Mouse (Mus musculus) gastrocnemius, postnatal 10 days (tissue): Measurements from ENCODE around the gene Maea. TPM values are rescaled to one million over a fixed set of nuclear protein-coding genes. Genes with fewer than 3 reads are reported as not detected.
"Not testable (repeated sequence)": the region's sequence is repeated elsewhere in the genome, so short reads cannot be mapped to it uniquely, and the experiment has no call there.

Experiments used
- DNase-seq: peaks from one replicate; pipeline ENCODE4 v3.0.0; 2021; ENCODE audit warnings: mixed read lengths
- long read RNA-seq, 2 experiments: library from polyadenylated mRNA; stranded (forward); transcript quantifications; one replicate each; pipeline ENCODE4 v2.0.0; 2021
- total RNA-seq, 2 experiments: library from RNA; stranded (reverse); gene quantifications; 2 replicates each; pipeline ENCODE4 v1.2.3; 2021

The Maea gene
- 10 to 100 TPM; 75.7 to 77.0 TPM for total RNA-seq
- long read RNA-seq, experiment 1, transcript Maea-201 (9 exons, 2,193 nt) = major isoform, 179 of 200 reads
- long read RNA-seq, experiment 1, partial matches to known transcripts = 9 of 200 reads
- long read RNA-seq, experiment 1, other reads (novel, unspliced or antisense) = 12 of 200 reads
- long read RNA-seq, experiment 2, transcript Maea-201 (9 exons, 2,193 nt) = major isoform, 156 of 172 reads
- long read RNA-seq, experiment 2, partial matches to known transcripts = 9 of 172 reads
- long read RNA-seq, experiment 2, other reads (novel, unspliced or antisense) = 6 of 172 reads

GRCm38 (mm10) chr5:33335273-33335976 is at the start of gene Maea:
Gene Maea (plus strand): TSS chr5:33335509.
- peak; percentile 92 for DNase-seq

DNA sequence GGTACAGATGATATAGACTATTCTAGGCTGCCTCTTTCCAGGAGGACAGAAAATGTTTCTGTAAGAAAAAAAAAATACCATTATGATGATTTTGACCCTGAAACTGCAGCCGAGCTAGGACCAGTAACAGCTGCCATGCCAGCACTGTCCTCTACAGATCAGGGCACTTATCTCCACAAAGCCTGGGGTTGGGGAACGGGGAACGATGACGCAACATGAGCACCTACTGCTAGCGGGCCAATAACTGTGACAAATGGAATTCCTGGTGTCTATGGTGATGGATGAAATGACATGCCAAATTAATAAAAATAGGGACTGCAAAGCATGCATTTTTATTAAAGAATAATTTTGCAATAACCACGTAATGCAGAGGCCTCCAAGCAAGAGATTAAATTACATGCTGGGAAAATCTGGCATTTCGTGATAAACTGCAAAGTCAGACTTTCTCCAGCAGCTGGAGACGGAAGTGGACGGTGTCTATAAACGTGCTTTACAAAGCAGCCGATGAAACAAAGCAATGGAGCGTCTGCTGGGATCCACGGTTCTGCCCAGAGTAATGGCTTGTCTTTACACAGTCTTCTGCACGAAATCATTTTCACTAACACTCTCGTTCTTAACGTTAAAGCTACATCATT is 41.4 kb upstream of the Maea start:
- DNase-seq = no peak

DNA sequence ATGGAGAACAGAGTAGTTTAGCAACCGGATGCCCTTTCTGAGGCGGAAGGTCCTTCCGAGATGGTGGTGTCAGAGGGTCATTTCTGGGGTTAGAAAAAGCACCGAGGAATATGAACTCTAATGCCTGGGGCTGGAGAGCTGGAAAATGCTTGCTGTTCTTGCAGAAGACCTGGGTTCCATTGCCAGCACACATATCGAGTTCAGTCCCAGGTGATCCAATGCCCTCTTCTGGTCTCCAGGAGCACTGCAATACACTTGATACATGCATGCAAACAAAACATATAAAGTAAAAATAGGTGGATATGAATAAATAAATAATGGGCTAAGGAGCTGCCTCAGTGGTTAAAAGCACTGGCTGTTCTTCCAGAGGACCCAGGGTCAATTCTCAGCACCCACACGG is 38.1 kb upstream of the Maea start:
- DNase-seq = peak; percentile 13

- no peak for DNase-seq
These were observed 33.5 kb upstream of the Maea start for GRCm38 (mm10) chr5:33301801-33302200.

GRCm38 (mm10) chr5:33310704-33311462 is 24.4 kb upstream of the Maea start:
- DNase-seq = no peak

DNA sequence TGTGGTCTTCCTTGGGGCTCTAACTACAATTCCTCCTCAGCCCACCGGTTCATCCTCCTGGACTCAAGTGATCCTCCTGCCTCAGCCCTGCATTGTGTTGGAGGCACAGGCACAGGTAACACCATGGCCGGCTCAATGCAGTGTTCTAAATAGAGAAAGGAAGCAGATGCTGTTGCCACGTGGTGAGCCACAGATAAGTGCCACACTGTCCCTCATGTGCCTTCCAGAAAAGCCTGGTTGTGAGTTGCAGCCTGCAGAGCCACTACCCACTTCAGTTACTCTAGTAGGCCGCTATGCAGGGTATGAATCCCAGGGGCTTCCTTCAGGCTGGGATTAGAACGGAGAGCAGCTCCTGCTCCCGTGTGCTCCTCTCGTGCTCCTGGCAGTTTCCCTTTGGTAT is 23.1 kb upstream of the Maea start:
- DNase-seq = no peak

DNA sequence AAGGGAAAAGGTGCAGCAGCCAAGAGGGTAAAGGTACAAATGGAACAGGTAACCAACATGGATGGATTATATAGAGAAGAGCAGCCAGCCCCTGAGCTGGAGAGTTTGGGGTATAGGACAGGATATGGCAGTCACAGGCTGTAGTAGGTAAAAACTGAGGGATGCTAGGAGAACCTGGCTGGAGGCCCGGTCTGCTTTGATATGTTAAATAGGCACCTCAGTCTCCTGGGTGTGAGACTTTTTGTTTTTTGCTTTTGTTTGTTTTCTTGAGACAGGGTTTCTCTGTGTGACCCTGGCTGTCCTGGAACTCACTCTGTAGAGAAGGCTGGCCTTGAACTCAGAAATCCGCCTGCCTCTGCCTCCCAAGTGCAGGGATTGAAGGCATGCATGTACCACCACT is 10.8 kb upstream of the Maea start:
- no peak for DNase-seq

DNA sequence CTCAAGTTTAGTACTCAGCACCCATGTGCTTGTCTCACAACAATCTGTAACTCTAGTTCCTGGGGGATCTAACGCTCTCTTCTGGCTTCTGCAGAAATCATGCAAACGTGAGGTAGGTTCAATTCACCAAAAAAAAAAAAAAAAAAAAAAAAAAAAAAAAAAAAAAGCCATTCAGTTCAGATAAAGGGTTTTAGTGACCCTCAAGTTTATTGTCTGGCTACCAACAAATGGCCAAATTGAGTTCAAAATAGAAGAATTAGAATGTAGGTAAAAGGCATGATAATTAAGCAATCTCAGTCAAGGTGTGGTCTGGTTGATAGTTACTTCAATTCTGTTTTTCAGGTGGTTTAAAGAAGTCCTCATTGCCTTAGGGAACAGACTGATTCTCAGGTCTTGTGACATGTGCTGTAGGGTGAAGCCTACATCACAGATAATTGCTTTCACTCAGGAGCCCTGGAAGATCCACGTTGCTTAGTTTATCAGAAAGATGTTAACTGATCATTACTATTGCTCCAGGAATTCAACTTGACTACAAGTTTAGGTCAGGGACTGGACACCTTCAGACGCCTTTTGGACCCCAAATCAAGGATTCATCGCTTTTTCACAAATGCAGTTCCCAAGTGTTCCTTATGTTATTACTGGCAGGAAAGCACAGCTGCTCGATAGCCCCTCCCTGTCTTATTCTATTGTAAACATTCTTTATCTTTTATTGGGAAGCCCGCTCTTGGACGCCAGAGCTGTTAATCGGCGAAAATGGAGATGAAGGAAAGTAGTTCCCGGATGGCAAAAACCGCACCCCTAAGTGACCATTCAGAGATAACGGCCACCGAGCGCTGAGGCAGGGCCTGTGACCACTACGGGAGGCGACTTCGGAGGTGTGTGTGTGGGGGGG is 682 bp upstream of the Maea start:
- DNase-seq = no peak

DNA sequence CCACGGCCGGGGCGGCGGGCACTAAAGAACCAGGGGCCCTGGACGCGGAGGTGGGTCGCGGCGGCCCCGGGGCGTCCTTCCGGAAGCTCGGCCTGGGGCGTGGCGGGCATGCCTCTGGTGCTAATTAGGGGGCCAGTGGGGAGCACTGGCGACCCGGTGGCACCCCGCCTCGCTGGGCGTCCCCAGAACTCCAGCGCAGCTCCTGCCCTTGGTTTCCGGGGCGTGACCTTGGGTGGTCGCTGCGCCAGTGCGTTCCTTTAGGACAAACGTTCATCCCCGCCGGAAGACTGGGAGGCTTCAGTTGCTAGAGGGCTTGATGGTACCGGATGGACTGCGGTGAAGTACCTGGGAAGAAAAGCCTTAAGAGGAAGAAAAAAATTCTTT is 660 bp downstream of the Maea start:
- DNase-seq = no peak

- no peak for DNase-seq
These were observed 1.9 kb downstream of the Maea start for GRCm38 (mm10) chr5:33337206-33337605.

GRCm38 (mm10) chr5:33341165-33341564 is 5.9 kb downstream of the Maea start:
- no peak for DNase-seq

DNA sequence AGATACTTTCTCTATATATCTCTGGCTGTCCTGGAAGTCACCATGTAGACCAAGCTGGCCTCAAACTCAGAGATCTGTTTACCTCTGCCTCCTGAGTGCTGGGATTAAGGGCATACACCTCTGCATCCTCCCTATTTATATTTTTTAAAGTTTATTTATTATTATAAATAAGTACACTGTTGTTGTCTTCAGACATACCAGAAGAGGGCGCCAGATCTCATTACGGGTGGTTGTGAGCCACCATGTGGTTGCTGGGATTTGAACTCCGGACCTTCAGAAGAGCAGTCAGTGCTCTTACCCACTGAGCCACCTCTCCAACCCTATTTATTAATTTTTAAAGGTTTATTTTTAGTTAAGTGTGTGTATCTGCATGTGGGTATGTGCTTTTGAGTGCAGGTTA is 6.9 kb downstream of the Maea start:
- not testable (repeated sequence) for DNase-seq

DNA sequence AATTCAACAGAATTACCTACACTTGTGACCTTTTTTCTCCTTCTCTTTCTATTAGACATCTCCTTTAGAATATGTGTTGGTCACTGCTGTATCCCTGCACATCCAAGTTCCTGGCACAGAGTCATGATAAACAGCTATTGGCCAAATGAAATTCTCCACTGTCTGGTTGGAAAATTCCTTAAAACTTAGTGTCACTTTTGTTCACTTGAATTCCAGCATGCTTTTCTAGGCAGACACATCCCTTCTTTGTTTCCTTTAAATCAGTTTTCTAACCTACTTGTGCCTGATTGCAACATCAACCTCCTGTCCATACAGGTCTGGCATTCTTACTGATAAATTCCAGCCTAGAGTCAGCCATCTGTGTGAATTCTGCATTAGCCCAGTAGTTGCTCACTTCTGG is 7.5 kb downstream of the Maea start:
- no peak for DNase-seq

GRCm38 (mm10) chr5:33343571-33343970 is 8.3 kb downstream of the Maea start:
- DNase-seq = no peak

DNA sequence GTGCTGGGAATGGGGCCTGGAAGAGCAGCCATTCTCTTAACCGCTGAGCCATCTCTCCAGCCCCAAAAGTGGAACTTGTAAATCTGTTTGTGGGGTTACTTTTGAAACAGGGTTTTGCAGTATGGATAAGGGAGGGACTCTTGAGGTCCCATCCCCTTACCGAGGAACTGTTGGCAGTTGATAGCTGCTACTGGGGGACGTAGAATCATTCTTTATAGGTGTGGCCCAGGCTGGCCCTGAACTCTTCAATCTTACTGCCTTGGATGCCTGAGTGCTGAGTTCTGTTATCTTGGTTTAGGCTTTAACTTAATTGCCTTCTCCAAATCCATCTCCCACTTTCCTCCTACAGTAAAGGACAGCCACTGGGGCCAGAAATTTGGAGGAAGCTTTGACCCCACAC is 8.8 kb downstream of the Maea start:
- no peak for DNase-seq

DNA sequence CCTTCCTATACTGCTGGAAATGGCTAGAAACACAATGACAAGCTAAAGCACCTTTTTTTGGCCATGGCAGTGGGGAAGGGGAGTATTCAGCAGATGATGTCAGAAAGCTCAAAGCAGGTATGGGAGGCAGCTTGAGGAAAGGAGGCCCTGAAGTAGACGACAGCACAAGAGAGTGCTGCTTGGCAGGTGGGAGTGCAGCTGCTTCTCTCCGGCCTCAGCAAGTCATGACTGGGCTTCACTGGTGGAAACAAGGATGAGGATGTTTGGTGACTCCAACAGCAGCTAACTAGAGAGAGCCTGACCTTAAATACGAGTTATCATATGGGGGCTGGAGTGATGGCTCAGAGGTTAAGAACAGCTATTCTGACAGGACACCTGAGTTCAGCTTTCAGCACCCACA is 12.3 kb downstream of the Maea start:
- DNase-seq = no peak

DNA sequence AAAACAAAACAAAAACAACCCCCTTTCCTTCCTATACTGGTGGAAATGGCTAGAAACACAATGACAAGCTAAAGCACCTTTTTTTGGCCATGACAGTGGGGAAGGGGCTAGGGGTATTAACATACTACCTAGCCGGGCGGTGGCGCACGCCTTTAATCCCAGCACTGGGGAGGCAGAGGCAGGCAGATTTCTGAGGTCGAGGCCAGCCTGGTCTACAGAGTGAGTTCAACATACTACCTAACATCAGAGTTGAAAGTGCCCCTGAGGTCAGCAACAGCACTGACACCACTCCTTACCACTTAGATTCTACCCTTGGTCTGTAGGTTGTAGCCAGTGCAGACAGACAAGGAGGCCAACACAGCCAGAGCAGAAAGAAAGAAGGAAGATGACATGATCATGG is 13.9 kb downstream of the Maea start:
- DNase-seq = no peak

DNA sequence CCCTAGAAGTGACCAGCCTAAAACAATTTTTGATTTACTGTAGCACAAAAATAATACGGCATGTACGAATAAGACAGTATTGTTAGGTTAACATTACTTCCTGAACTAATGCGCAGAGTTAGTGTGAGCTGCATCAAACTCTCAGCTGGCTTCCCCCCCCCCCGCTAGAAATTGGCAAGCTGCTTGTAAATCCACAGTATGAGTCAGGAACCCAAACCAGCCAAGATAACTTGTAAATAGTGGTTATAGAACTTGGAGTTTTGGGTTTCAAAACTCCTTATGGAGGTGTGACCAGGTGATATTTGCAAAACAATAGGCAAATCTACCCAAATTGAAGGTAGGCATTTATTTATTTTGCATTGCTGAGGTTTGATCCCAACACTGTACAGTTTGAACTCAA is 14.4 kb downstream of the Maea start:
- no peak for DNase-seq

- no peak for DNase-seq
These were observed 16.4 kb downstream of the Maea start for GRCm38 (mm10) chr5:33351556-33352272.

GRCm38 (mm10) chr5:33352273-33352645 is 16.9 kb downstream of the Maea start:
- no peak for DNase-seq

DNA sequence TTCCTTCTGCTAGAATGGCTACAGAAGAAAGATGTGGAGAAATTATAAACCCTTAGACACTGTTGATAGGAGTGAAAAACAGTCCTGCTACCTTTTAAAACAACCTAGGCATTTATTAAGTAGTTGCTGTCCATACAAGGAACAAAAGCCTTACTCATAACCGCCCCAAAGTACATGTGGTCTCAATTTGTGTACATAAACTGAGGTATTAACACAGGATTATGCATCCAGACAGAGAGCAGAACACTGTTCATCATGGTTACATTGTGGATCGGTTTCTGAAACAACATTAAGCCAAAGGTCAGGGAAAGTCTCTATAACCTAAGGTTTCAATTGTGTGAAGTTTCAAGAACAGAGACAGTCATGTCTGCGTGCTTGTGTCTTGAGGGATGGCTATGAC is 17.7 kb downstream of the Maea start:
- DNase-seq = no peak
